Mouse (Mus musculus) left cerebral cortex, adult 2 months (tissue): ENCODE data around the gene Wdfy2. TPM values are rescaled to one million over a fixed set of nuclear protein-coding genes. Genes with fewer than 3 reads are reported as not detected.

Experiments
- DNase-seq, 2 experiments: peaks; one replicate each; pipeline ENCODE4 v3.0.0; 2021 to 2022; ENCODE audit warnings: low spot score in 2 of 2, mixed read lengths in 1 of 2; ENCODE audit errors: extremely low spot score in 1 of 2
- H3K27ac ChIP-seq: fragments of 200-600 bp; 2 replicates; pipeline ENCODE4 v1.8.1; 2022
- H3K4me3 ChIP-seq: fragments of 200-600 bp; 2 replicates; pipeline ENCODE4 v1.8.1; 2022
- CTCF ChIP-seq: fragments of 200-600 bp; IDR thresholded peaks from 2 replicates; pipeline ENCODE4 v1.8.1; 2022; ENCODE audit warnings: antibody characterized with exemption, mild to moderate bottlenecking, moderate library complexity
- intact Hi-C: fragments of 180-260 bp; cut with DNase I; formaldehyde crosslinking; loops from one replicate; pipeline ENCODE4 v1.15.1; 2025
- total RNA-seq, 2 experiments: library from RNA; stranded (reverse); gene quantifications; 2 replicates each; pipeline ENCODE4 v1.2.3; 2021

The Wdfy2 gene
- total RNA-seq, 2 experiments from 2014 or later = 12.4 to 15.8 TPM

GRCm38 (mm10) chr14:62867576-62867975 is 30.1 kb downstream of the Wdfy2 start:
- no peak for DNase-seq
- intact Hi-C loops = no loop called here
- Histone ChIP-seq H3K4me3 (no peak overlapping the region), H3K27ac (peak overlapping the region; percentile 24; the same call in 1 of the 2 replicates)
- no peak for TF ChIP-seq CTCF

GRCm38 (mm10) chr14:62868254-62868653 is 30.8 kb downstream of the Wdfy2 start:
- Histone ChIP-seq H3K27ac (peak overlapping the region; percentile 38; the same call in 1 of the 2 replicates), H3K4me3 (no peak overlapping the region)
- intact Hi-C loops = no loop called here
- DNase-seq = no peak
- TF ChIP-seq CTCF = no peak

GRCm38 (mm10) chr14:62870238-62870638 is 32.8 kb downstream of the Wdfy2 start:
- H3K27ac ChIP-seq = no peak overlapping the region
- intact Hi-C loops = no loop called here
- no peak for TF ChIP-seq CTCF
- H3K4me3 ChIP-seq = no peak overlapping the region
- no peak for DNase-seq

- intact Hi-C loops = no loop called here
- no peak overlapping the region for H3K4me3 ChIP-seq
- no peak overlapping the region for H3K27ac ChIP-seq
- no peak for TF ChIP-seq CTCF
- no peak for DNase-seq
These were observed 34.0 kb downstream of the Wdfy2 start for GRCm38 (mm10) chr14:62871431-62871830.

GRCm38 (mm10) chr14:62871932-62872331 is 34.5 kb downstream of the Wdfy2 start:
- Histone ChIP-seq H3K27ac (no peak overlapping the region), H3K4me3 (no peak overlapping the region)
- no peak for TF ChIP-seq CTCF
- intact Hi-C loops = no loop called here
- DNase-seq = no peak

- Histone ChIP-seq H3K4me3 (no peak overlapping the region), H3K27ac (no peak overlapping the region)
- no peak for DNase-seq
- no peak for TF ChIP-seq CTCF
- intact Hi-C loops = no loop called here
These were observed 36.3 kb downstream of the Wdfy2 start for GRCm38 (mm10) chr14:62873820-62874219.

GRCm38 (mm10) chr14:62874348-62874747 is 36.9 kb downstream of the Wdfy2 start:
- no peak for DNase-seq
- no peak for TF ChIP-seq CTCF
- intact Hi-C loops = no loop called here
- H3K4me3 ChIP-seq = no peak overlapping the region
- H3K27ac ChIP-seq = no peak overlapping the region

- Histone ChIP-seq H3K4me3 (no peak overlapping the region), H3K27ac (no peak overlapping the region)
- intact Hi-C loops = loop anchor here (2.0 to 5.0 kb wide), 2 partner anchors 59 to 116 kb away; partner anchors contain the start of gene Ints6
- no peak for TF ChIP-seq CTCF
- no peak for DNase-seq
These were observed 40.6 kb downstream of the Wdfy2 start for GRCm38 (mm10) chr14:62878076-62878475.

- TF ChIP-seq CTCF = no peak
- intact Hi-C loops = loop anchor here (1.0 to 5.0 kb wide), 3 partner anchors 42 to 117 kb away; partner anchors contain the start of genes Ints6 and Wdfy2
- DNase-seq = no peak
- Histone ChIP-seq H3K4me3 (no peak overlapping the region), H3K27ac (peak overlapping the region; percentile 85)
These were observed 41.4 kb downstream of the Wdfy2 start for GRCm38 (mm10) chr14:62878634-62879430.

GRCm38 (mm10) chr14:62879497-62879896 is 42.0 kb downstream of the Wdfy2 start:
- no peak overlapping the region for H3K4me3 ChIP-seq
- peak; percentile 74 to 80 for DNase-seq
- peak; percentile 68 for TF ChIP-seq CTCF
- H3K27ac ChIP-seq = peak overlapping the region; percentile 85
- intact Hi-C loops = loop anchor here (1.0 to 5.0 kb wide), 3 partner anchors 42 to 117 kb away; partner anchors contain the start of genes Ints6 and Wdfy2

GRCm38 (mm10) chr14:62880084-62880851 is 42.8 kb downstream of the Wdfy2 start:
- TF ChIP-seq CTCF = no peak
- DNase-seq = peak; percentile 35 to 59
- intact Hi-C loops = no loop called here
- Histone ChIP-seq H3K27ac (peak overlapping the region; percentile 85), H3K4me3 (no peak overlapping the region)

GRCm38 (mm10) chr14:62882061-62882614 is 44.7 kb downstream of the Wdfy2 start:
- H3K27ac ChIP-seq = peak overlapping the region; percentile 0; the same call in 1 of the 2 replicates
- DNase-seq = no peak
- intact Hi-C loops = no loop called here
- no peak; the same call in 1 of the 2 replicates for TF ChIP-seq CTCF
- no peak overlapping the region for H3K4me3 ChIP-seq
